Mouse (Mus musculus) liver, postnatal 0 days (tissue): ENCODE results near the gene Arap1. TPM values are rescaled to one million over a fixed set of nuclear protein-coding genes. Genes with fewer than 3 reads are reported as not detected.

Experiments used
- ATAC-seq: fragments of 200-750 bp; cut with Nextera tagmentation; 2 replicates; pipeline ENCODE4 v1.8.0; 2017; ENCODE audit warnings: mild to moderate bottlenecking, moderate library complexity
- DNase-seq: peaks from one replicate; pipeline ENCODE4 v3.0.0-alpha.2; 2016
- H3K27ac ChIP-seq: fragments of 300-500 bp; sonication (generic); 2 replicates; pipeline ENCODE4 v1.5.1; 2014; ENCODE audit warnings: antibody characterized with exemption, moderate library complexity, mild to moderate bottlenecking, low read depth
- H3K27me3 ChIP-seq: fragments of 300-500 bp; sonication (generic); 2 replicates; pipeline ENCODE4 v1.6.1; 2014; ENCODE audit warnings: low read length, control low read depth, mixed read lengths; ENCODE audit not compliant: insufficient read depth
- H3K36me3 ChIP-seq: fragments of 300-500 bp; sonication (generic); replicated peaks from 2 replicates; pipeline ENCODE4 v1.6.1; 2014; ENCODE audit warnings: mild to moderate bottlenecking, control low read depth, low read length, moderate library complexity, mixed read lengths; ENCODE audit not compliant: insufficient read depth
- H3K4me1 ChIP-seq: fragments of 300-500 bp; sonication (generic); 2 replicates; pipeline ENCODE4 v1.6.1; 2014; ENCODE audit warnings: antibody characterized with exemption, mild to moderate bottlenecking, control low read depth; ENCODE audit not compliant: insufficient read depth
- H3K4me2 ChIP-seq: fragments of 300-500 bp; sonication (generic); 2 replicates; pipeline ENCODE4 v1.6.1; 2014; ENCODE audit warnings: low read depth, mild to moderate bottlenecking, low read length, moderate library complexity, mixed read lengths
- H3K4me3 ChIP-seq: fragments of 300-500 bp; sonication (generic); 2 replicates; pipeline ENCODE4 v1.5.1; 2014; ENCODE audit warnings: low read depth, low read length
- H3K9ac ChIP-seq: fragments of 300-500 bp; sonication (generic); replicated peaks from 2 replicates; pipeline ENCODE4 v1.6.1; 2014; ENCODE audit warnings: mild to moderate bottlenecking, moderate library complexity
- H3K9me3 ChIP-seq: fragments of 300-500 bp; sonication (generic); 2 replicates; pipeline ENCODE4 v1.6.1; 2016; ENCODE audit warnings: mild to moderate bottlenecking, control low read depth, low read length, mixed read lengths
- CTCF ChIP-seq: sonication (generic); IDR thresholded peaks from 2 replicates; pipeline ENCODE4 v1.5.1; 2016; ENCODE audit warnings: antibody characterized with exemption, low read depth
- EP300 ChIP-seq: IDR thresholded peaks from 2 replicates; pipeline ENCODE4 v1.6.1; 2016; ENCODE audit warnings: antibody characterized with exemption, low read depth, mild to moderate bottlenecking
- WGBS: fragments of 180-500 bp; shearing (Covaris S2); extraction: QIAGEN DNeasy Blood & Tissue Kit; methylation state at CpG from one replicate; pipeline ENCODE4 v1.1.7; 2014; ENCODE audit not compliant: insufficient replicate concordance; 5-methylcytosine and 5-hydroxymethylcytosine counted together
- polyA plus RNA-seq: library from polyadenylated mRNA; unstranded; fragments of >200 nt; fragmentation: Nextera tagmentation; extraction: Ambion mirVana; gene quantifications from 2 replicates; pipeline ENCODE4 v1.2.1, GENCODE M21; 2015

Gene Arap1
- polyA plus RNA-seq, 1 experiment from 2014 or later, result 18.1 TPM

DNA sequence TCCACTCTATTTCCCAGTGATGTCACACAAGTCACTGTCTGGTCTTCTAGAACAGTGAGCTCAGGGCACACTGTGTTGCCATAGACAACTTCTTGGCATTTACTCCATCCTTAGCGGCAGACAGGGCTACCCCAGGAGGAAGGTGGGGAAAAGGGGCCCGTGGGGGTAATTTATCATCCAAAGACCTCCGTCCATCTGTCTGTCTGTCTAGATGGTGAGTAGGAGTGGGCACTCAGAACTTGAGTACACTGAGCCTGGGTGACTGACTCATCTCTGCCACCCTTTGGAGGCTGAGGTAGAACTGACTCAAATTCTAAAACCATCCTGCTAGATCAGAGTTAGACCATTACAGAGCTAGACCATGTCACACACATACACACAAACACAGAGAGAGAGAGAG, 30.9 kb upstream of the Arap1 start, which contains the start of gene Stard10:
Gene Stard10 (plus strand): TSS at position 73 of the 400 bp plus-strand sequence.
- H3K9ac ChIP-seq, result no peak within 1 kb of the TSS
- H3K27ac ChIP-seq, result peak within 1 kb of the TSS; percentile 52
- H3K27me3 ChIP-seq, result no peaks in the 10 kb centered on the region
- no peak within 1 kb of the TSS for H3K4me3 ChIP-seq
- H3K4me1 ChIP-seq, result peaks cover 56% of the 10 kb centered on the region
- DNase-seq (no peak), ATAC-seq (no peak)
- no peak within 1 kb of the TSS for H3K4me2 ChIP-seq
- TF ChIP-seq CTCF (no peak), EP300 (no peak)
- H3K36me3 ChIP-seq, result no peaks in the 10 kb centered on the region
- no peaks in the 10 kb centered on the region for H3K9me3 ChIP-seq
- WGBS, result 62% methylated on average over 3 of the region's 3 CpGs

GRCm38 (mm10) chr7:101318848-101319247, 29.0 kb upstream of the Arap1 start:
- H3K27ac ChIP-seq, result peak overlapping the region; percentile 17
- 38% methylated on average over 4 of the region's 4 CpGs for WGBS
- DNase-seq (no peak), ATAC-seq (no peak)
- no peaks in the 10 kb centered on the region for H3K36me3 ChIP-seq
- peaks cover 54% of the 10 kb centered on the region for H3K4me1 ChIP-seq
- no peaks in the 10 kb centered on the region for H3K9me3 ChIP-seq
- peak; percentile 94 for TF ChIP-seq EP300
- no peak for TF ChIP-seq CTCF
- no peak overlapping the region for H3K4me3 ChIP-seq
- no peaks in the 10 kb centered on the region for H3K27me3 ChIP-seq
- no peak overlapping the region for H3K4me2 ChIP-seq
- no peak overlapping the region for H3K9ac ChIP-seq

- DNase-seq (no peak), ATAC-seq (no peak)
- Histone ChIP-seq H3K4me3 (no peak overlapping the region), H3K9ac (no peak overlapping the region), H3K36me3 (no peaks in the 10 kb centered on the region), H3K27ac (peak overlapping the region; percentile 98), H3K9me3 (no peaks in the 10 kb centered on the region), H3K27me3 (no peaks in the 10 kb centered on the region), H3K4me2 (no peak overlapping the region), H3K4me1 (peaks cover 62% of the 10 kb centered on the region)
- TF ChIP-seq EP300, result no peak
- TF ChIP-seq CTCF, result no peak
- 78% methylated on average over 1 of the region's 1 CpGs for WGBS
These were observed 28.1 kb upstream of the Arap1 start for GRCm38 (mm10) chr7:101319796-101320195.

GRCm38 (mm10) chr7:101320399-101321217, 27.3 kb upstream of the Arap1 start:
- peak; percentile 51 for ATAC-seq
- DNase-seq, result peak; percentile 85
- Histone ChIP-seq H3K4me3 (peak overlapping the region; percentile 88), H3K4me1 (peaks cover 65% of the 10 kb centered on the region), H3K9ac (peak overlapping the region; percentile 80), H3K36me3 (peaks cover 6% of the 10 kb centered on the region; the same call in 1 of the 2 replicates), H3K27ac (peak overlapping the region; percentile 98), H3K27me3 (no peaks in the 10 kb centered on the region), H3K4me2 (peak overlapping the region; percentile 92), H3K9me3 (no peaks in the 10 kb centered on the region)
- no peak for TF ChIP-seq EP300
- TF ChIP-seq CTCF, result no peak
- 7% methylated on average over 21 of the region's 37 CpGs for WGBS

- ATAC-seq (0 out of 2 replicates have a peak, but pooled peaks have one; percentile 0), DNase-seq (peak; percentile 62)
These were observed 26.5 kb upstream of the Arap1 start for GRCm38 (mm10) chr7:101321218-101321827.

DNA sequence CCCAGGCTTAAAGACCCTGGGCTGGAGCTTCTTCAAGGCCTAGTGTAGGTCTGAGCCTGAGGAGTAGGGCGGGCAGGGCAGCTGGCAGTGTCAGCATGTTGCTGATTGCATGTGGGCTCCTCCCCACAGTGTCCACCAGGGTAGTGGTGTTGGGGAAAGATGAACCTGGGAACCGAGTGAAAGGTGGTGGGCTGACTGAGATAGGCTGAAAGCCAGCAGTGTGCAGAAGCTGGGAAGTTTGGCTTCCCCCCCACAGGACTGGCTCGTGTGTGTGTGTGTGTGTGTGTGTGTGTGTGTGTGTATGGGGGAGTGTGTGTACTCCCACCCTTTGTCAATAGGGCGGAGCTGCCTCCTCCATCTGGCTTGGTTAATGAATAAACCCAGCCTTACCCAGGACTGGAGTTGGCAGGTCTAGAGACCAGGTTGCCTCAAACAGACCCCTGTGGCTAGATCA, 24.7 kb upstream of the Arap1 start:
- ATAC-seq (peak; percentile 74), DNase-seq (peak; percentile 85)
- Histone ChIP-seq H3K36me3 (peaks cover 6% of the 10 kb centered on the region), H3K4me3 (peak overlapping the region; percentile 88), H3K9me3 (no peaks in the 10 kb centered on the region), H3K4me1 (peaks cover 51% of the 10 kb centered on the region), H3K4me2 (peak overlapping the region; percentile 92), H3K27me3 (no peaks in the 10 kb centered on the region), H3K27ac (peak overlapping the region; percentile 98), H3K9ac (peak overlapping the region; percentile 80)
- WGBS, result 42% methylated on average over 3 of the region's 4 CpGs
- peak; percentile 82 for TF ChIP-seq EP300
- TF ChIP-seq CTCF, result peak; percentile 37

More at GRCm38 (mm10) chr7:101321218-101321827, 26.5 kb upstream of the Arap1 start:
- H3K27me3 ChIP-seq, result no peaks in the 10 kb centered on the region
- H3K9ac ChIP-seq, result peak overlapping the region; percentile 80
- H3K9me3 ChIP-seq, result no peaks in the 10 kb centered on the region
- peaks cover 6% of the 10 kb centered on the region; the same call in 1 of the 2 replicates for H3K36me3 ChIP-seq
- TF ChIP-seq CTCF, result no peak
- TF ChIP-seq EP300, result no peak
- peak overlapping the region; percentile 88 for H3K4me3 ChIP-seq
- peak overlapping the region; percentile 98 for H3K27ac ChIP-seq
- peaks cover 63% of the 10 kb centered on the region for H3K4me1 ChIP-seq
- 2% methylated on average over 42 of the region's 61 CpGs for WGBS
- peak overlapping the region; percentile 92 for H3K4me2 ChIP-seq
